In genomic region chr2:84938249-84938946, GRCm38 (mm10) we compare ENCODE assay signal across 8 mouse cellular contexts. TPM values are rescaled to one million over a fixed set of nuclear protein-coding genes. Genes with fewer than 3 reads are reported as not detected.
DNase-seq lines count a peak whose midpoint lies in the region; ATAC-seq and TF ChIP-seq lines count a peak whose summit lies in the region.

No protein-coding gene starts in this region.

- H3K4me3 ChIP-seq in bone marrow, adult 2 months (replicated peaks; ENCODE audit: control insufficient read depth, low read depth, low read length) = peak overlapping the region; percentile 79
- peak overlapping the region; percentile 50 for H3K4me3 ChIP-seq in heart, postnatal 0 days (ENCODE audit: low read depth, low read length)
- H3K4me3 ChIP-seq in limb, embryonic 14.5 days (replicated peaks; ENCODE audit: low read length) = peak overlapping the region; percentile 45; the same call in 1 of the 2 replicates
- no peak overlapping the region for H3K4me3 ChIP-seq in neural tube, embryonic 13.5 days

- no peaks in the 10 kb centered on the region for H3K9me3 ChIP-seq in heart, postnatal 0 days (replicated peaks; ENCODE audit: control insufficient read depth, low read length)
- no peaks in the 10 kb centered on the region for H3K9me3 ChIP-seq in limb, embryonic 14.5 days (ENCODE audit: control insufficient read depth, low read length)
- H3K9me3 ChIP-seq in neural tube, embryonic 13.5 days = no peaks in the 10 kb centered on the region

- TF ChIP-seq POLR2A in bone marrow, adult 2 months (IDR thresholded peaks at IDR 0.05; ENCODE audit: borderline replicate concordance, control insufficient read depth, low read depth, low read length) = peak; percentile 89
- TF ChIP-seq POLR2A in limb, embryonic 14.5 days (IDR thresholded peaks at IDR 0.05; ENCODE audit: borderline replicate concordance, extremely low read depth, insufficient read depth, insufficient read length) = no peak

- TF ChIP-seq CTCF in bone marrow, adult 2 months (IDR thresholded peaks at IDR 0.05; ENCODE audit: control insufficient read depth, insufficient read depth, low read length) = no peak
- no peak for TF ChIP-seq CTCF in heart, postnatal 0 days (IDR thresholded peaks at IDR 0.05; ENCODE audit: low read depth)

- intact Hi-C loops in gastrocnemius, postnatal 14 days (cut with DNase I; ENCODE audit: low total_unique reads) = no loop called here

- TF ChIP-seq EP300 in heart, postnatal 0 days (IDR thresholded peaks at IDR 0.05; ENCODE audit: low read depth) = peak; percentile 62; the same call in 1 of the 2 replicates

- H3K4me1 ChIP-seq in bone marrow, adult 2 months (ENCODE audit: control insufficient read depth, insufficient read depth, low read length) = peaks cover 6% of the 10 kb centered on the region
- H3K4me1 ChIP-seq in heart, postnatal 0 days (ENCODE audit: control insufficient read depth, insufficient read depth) = 0 out of 2 replicates have a peak, but pooled peaks cover 5% of the 10 kb centered on the region
- peaks cover 7% of the 10 kb centered on the region for H3K4me1 ChIP-seq in limb, embryonic 14.5 days (ENCODE audit: control insufficient read depth, insufficient read depth, low read length)
- H3K4me1 ChIP-seq in neural tube, embryonic 13.5 days (replicated peaks) = peaks cover 3% of the 10 kb centered on the region; the same call in 1 of the 2 replicates

- peaks cover 17% of the 10 kb centered on the region; the same call in 1 of the 2 replicates for H3K36me3 ChIP-seq in heart, postnatal 0 days (replicated peaks; ENCODE audit: control insufficient read depth, insufficient read depth, low read length)
- peaks cover 9% of the 10 kb centered on the region; the same call in 1 of the 2 replicates for H3K36me3 ChIP-seq in limb, embryonic 14.5 days (ENCODE audit: control insufficient read depth, insufficient read depth, low read length)
- H3K36me3 ChIP-seq in neural tube, embryonic 13.5 days = no peaks in the 10 kb centered on the region

- DNase-seq in CD4-positive, CD25-positive, alpha-beta regulatory T cell, adult 2 months (ENCODE audit: low read depth, low spot score) = peak; percentile 33
- peak; percentile 38 for DNase-seq in heart, postnatal 0 days (ENCODE audit: low spot score)
- no peak for DNase-seq in limb, embryonic 14.5 days (ENCODE audit: low spot score)
- DNase-seq in frontal cortex, adult 2 months (ENCODE audit: extremely low spot score in 1 of 2, low spot score in 1 of 2) = no peak
- DNase-seq in gastrocnemius, postnatal 14 days = no peak
- no peak for DNase-seq in layer of hippocampus, postnatal 14 days (ENCODE audit: low spot score in 2 of 2)

- H3K27ac ChIP-seq in bone marrow, adult 2 months (ENCODE audit: control insufficient read depth, insufficient read depth, low read depth, low read length, poor library complexity) = peak overlapping the region; percentile 97
- H3K27ac ChIP-seq in heart, postnatal 0 days (ENCODE audit: low read depth) = peak overlapping the region; percentile 85
- no peak overlapping the region for H3K27ac ChIP-seq in limb, embryonic 14.5 days (replicated peaks; ENCODE audit: low read depth, low read length)
- no peak overlapping the region for H3K27ac ChIP-seq in neural tube, embryonic 13.5 days (replicated peaks)

- peak; percentile 28; the same call in 1 of the 2 replicates for ATAC-seq in heart, postnatal 0 days (ENCODE audit: insufficient read depth, low read depth)
- no peak for ATAC-seq in limb, embryonic 14.5 days (ENCODE audit: low FRiP score, low read depth)
- ATAC-seq in neural tube, embryonic 13.5 days (ENCODE audit: low read depth) = no peak

- WGBS in bone marrow, adult 2 months = 10% methylated on average over 5 of the region's 5 CpGs
- WGBS in heart, postnatal 0 days = 45% methylated on average over 5 of the region's 5 CpGs
- WGBS in limb, embryonic 14.5 days = 80% methylated on average over 5 of the region's 5 CpGs
- WGBS in neural tube, embryonic 13.5 days = 89% methylated on average over 5 of the region's 5 CpGs

- H3K4me2 ChIP-seq in heart, postnatal 0 days (ENCODE audit: low read depth, low read length) = peak overlapping the region; percentile 64
- 0 out of 2 replicates have a peak overlapping the region, but pooled peaks have one; percentile 53 for H3K4me2 ChIP-seq in limb, embryonic 14.5 days (replicated peaks; ENCODE audit: low read depth, low read length, severe bottlenecking)
- H3K4me2 ChIP-seq in neural tube, embryonic 13.5 days = peak overlapping the region; percentile 51

- peak overlapping the region; percentile 66 for H3K9ac ChIP-seq in heart, postnatal 0 days (replicated peaks; ENCODE audit: low read depth, low read length)
- H3K9ac ChIP-seq in limb, embryonic 14.5 days (ENCODE audit: low read depth, low read length, severe bottlenecking) = no peak overlapping the region
- no peak overlapping the region for H3K9ac ChIP-seq in neural tube, embryonic 13.5 days

- no peaks in the 10 kb centered on the region for H3K27me3 ChIP-seq in heart, postnatal 0 days (ENCODE audit: control insufficient read depth, insufficient read depth, low read length)
- no peaks in the 10 kb centered on the region for H3K27me3 ChIP-seq in limb, embryonic 14.5 days (ENCODE audit: control insufficient read depth, insufficient read depth, low read length)
- no peaks in the 10 kb centered on the region for H3K27me3 ChIP-seq in neural tube, embryonic 13.5 days

RNA-seq across cellular contexts. Expression of gene Slc43a3, which starts 2.0 kb away (rescaled TPM):
- 80.0 and 90.6 TPM in 2 replicates for polyA plus RNA-seq in bone marrow, adult 2 months (2011; ENCODE audit: insufficient read depth, insufficient read length, low replicate concordance, missing spikeins)
- 101 and 140 TPM in 2 replicates for total RNA-seq in heart, postnatal 0 days (2014; rRNA removed; ENCODE audit: low replicate concordance)
- 43.0 and 43.5 TPM in 2 replicates for polyA plus RNA-seq in heart, postnatal 0 days (2015; fragmentation: Nextera tagmentation; extraction: Ambion mirVana)
- polyA plus RNA-seq in limb, embryonic 14.5 days (2012; rRNA removed) = 73.2 and 85.5 TPM in 2 replicates
- 32.1 and 34.9 TPM in 2 replicates for polyA plus RNA-seq in limb, embryonic 14.5 days (2014; fragmentation: Nextera tagmentation; extraction: Ambion mirVana)
- polyA plus RNA-seq in neural tube, embryonic 13.5 days (2015; fragmentation: Nextera tagmentation; extraction: Ambion mirVana) = 8.6 and 11.2 TPM in 2 replicates
- 4.6 and 6.0 TPM in 2 replicates for polyA plus RNA-seq in frontal cortex, adult 2 months (2012; rRNA removed)
- 10 to 100 TPM; 22.4 to 43.2 TPM for total RNA-seq in gastrocnemius, postnatal 14 days (2021)
- total RNA-seq in layer of hippocampus, postnatal 14 days (2021) = 1 to 10 TPM; 2.4 to 3.3 TPM

RNA-seq across cellular contexts. Expression of gene Prg2, which starts 41.9 kb away (rescaled TPM):
- polyA plus RNA-seq in bone marrow, adult 2 months (2011; ENCODE audit: insufficient read depth, insufficient read length, low replicate concordance, missing spikeins) = 248 and 464 TPM in 2 replicates
- total RNA-seq in heart, postnatal 0 days (2014; rRNA removed; ENCODE audit: low replicate concordance) = not detected in 2 replicates
- polyA plus RNA-seq in heart, postnatal 0 days (2015; fragmentation: Nextera tagmentation; extraction: Ambion mirVana) = not detected in 2 replicates
- 0.80 and 1.0 TPM in 2 replicates for polyA plus RNA-seq in limb, embryonic 14.5 days (2012; rRNA removed)
- polyA plus RNA-seq in limb, embryonic 14.5 days (2014; fragmentation: Nextera tagmentation; extraction: Ambion mirVana) = not detected in 2 replicates
- polyA plus RNA-seq in neural tube, embryonic 13.5 days (2015; fragmentation: Nextera tagmentation; extraction: Ambion mirVana) = 0.71 and 1.4 TPM in 2 replicates
- 0.13 TPM in 1 of 2 replicates, not detected in the other for polyA plus RNA-seq in frontal cortex, adult 2 months (2012; rRNA removed)
- under 1 TPM in 1 of 2 experiments, not detected in 1; 0.29 TPM for total RNA-seq in gastrocnemius, postnatal 14 days (2021)
- total RNA-seq in layer of hippocampus, postnatal 14 days (2021) = not detected

RNA-seq across cellular contexts. Expression of gene Prg3, which starts 49.6 kb away (rescaled TPM):
- polyA plus RNA-seq in bone marrow, adult 2 months (2011; ENCODE audit: insufficient read depth, insufficient read length, low replicate concordance, missing spikeins) = 10.6 and 22.8 TPM in 2 replicates
- total RNA-seq in heart, postnatal 0 days (2014; rRNA removed; ENCODE audit: low replicate concordance) = not detected in 2 replicates
- not detected in 2 replicates for polyA plus RNA-seq in heart, postnatal 0 days (2015; fragmentation: Nextera tagmentation; extraction: Ambion mirVana)
- polyA plus RNA-seq in limb, embryonic 14.5 days (2012; rRNA removed) = 0.08 TPM in 1 of 2 replicates, not detected in the other
- 0.21 TPM in 1 of 2 replicates, not detected in the other for polyA plus RNA-seq in limb, embryonic 14.5 days (2014; fragmentation: Nextera tagmentation; extraction: Ambion mirVana)
- polyA plus RNA-seq in neural tube, embryonic 13.5 days (2015; fragmentation: Nextera tagmentation; extraction: Ambion mirVana) = not detected in 2 replicates
- polyA plus RNA-seq in frontal cortex, adult 2 months (2012; rRNA removed) = not detected in 2 replicates
- not detected for total RNA-seq in gastrocnemius, postnatal 14 days (2021)
- total RNA-seq in layer of hippocampus, postnatal 14 days (2021) = not detected

RNA-seq across cellular contexts. Expression of gene Rtn4rl2, which starts 51.9 kb away (rescaled TPM):
- not detected in 2 replicates for polyA plus RNA-seq in bone marrow, adult 2 months (2011; ENCODE audit: insufficient read depth, insufficient read length, low replicate concordance, missing spikeins)
- total RNA-seq in heart, postnatal 0 days (2014; rRNA removed; ENCODE audit: low replicate concordance) = 1.6 and 9.2 TPM in 2 replicates
- polyA plus RNA-seq in heart, postnatal 0 days (2015; fragmentation: Nextera tagmentation; extraction: Ambion mirVana) = 0.91 and 1.1 TPM in 2 replicates
- polyA plus RNA-seq in limb, embryonic 14.5 days (2012; rRNA removed) = 4.5 and 6.5 TPM in 2 replicates
- polyA plus RNA-seq in limb, embryonic 14.5 days (2014; fragmentation: Nextera tagmentation; extraction: Ambion mirVana) = 1.5 and 1.9 TPM in 2 replicates
- 6.8 and 7.1 TPM in 2 replicates for polyA plus RNA-seq in neural tube, embryonic 13.5 days (2015; fragmentation: Nextera tagmentation; extraction: Ambion mirVana)
- 65.5 and 75.2 TPM in 2 replicates for polyA plus RNA-seq in frontal cortex, adult 2 months (2012; rRNA removed)
- under 1 TPM; 0.55 to 0.64 TPM for total RNA-seq in gastrocnemius, postnatal 14 days (2021)
- 10 to 100 TPM; 92.5 to 99.2 TPM for total RNA-seq in layer of hippocampus, postnatal 14 days (2021)

Comparison
In these comparisons a context has a peak if more than half of its experiments do, and no peak if none do; other contexts are left out.
1. DNase-seq: peak in CD4-positive, CD25-positive, alpha-beta regulatory T cell, adult 2 months (single experiment) and heart, postnatal 0 days (single experiment); none in limb, embryonic 14.5 days (single experiment), frontal cortex, adult 2 months (0 of 2), gastrocnemius, postnatal 14 days (single experiment) and layer of hippocampus, postnatal 14 days (0 of 2).
2. H3K27ac ChIP-seq: peak in bone marrow, adult 2 months (single experiment) and heart, postnatal 0 days (single experiment); none in limb, embryonic 14.5 days (single experiment) and neural tube, embryonic 13.5 days (single experiment).
3. RNA of gene Prg2, which starts 41.9 kb away (polyA plus RNA-seq): 248 to 464 TPM in bone marrow, adult 2 months; 0.80 to 1.0 TPM in limb, embryonic 14.5 days, 0.71 to 1.4 TPM in neural tube, embryonic 13.5 days, 0.13 TPM in frontal cortex, adult 2 months and not detected in heart, postnatal 0 days; every median in the first group is over 100 times any median in the second.
4. Peak in every context shown above with its lines, with median percentiles within 50 percentile points of each other: H3K4me2 ChIP-seq.